Mouse (Mus musculus) heart, postnatal 14 days (tissue): ENCODE results near the gene Gm4177. TPM values are rescaled to one million over a fixed set of nuclear protein-coding genes. Genes with fewer than 3 reads are reported as not detected.
"Not testable (repeated sequence)": the region's sequence is repeated elsewhere in the genome, so short reads cannot be mapped to it uniquely, and the experiment has no call there.

Source experiments
- DNase-seq, 2 experiments: peaks; one replicate each; pipeline ENCODE4 v3.0.0; 2021 to 2022
- intact Hi-C: fragments of 180-260 bp; cut with DNase I; formaldehyde crosslinking; loops from one replicate; pipeline ENCODE4 v1.15.1; 2025
- long read RNA-seq, 2 experiments: library from polyadenylated mRNA; stranded (forward); transcript quantifications; one replicate each; pipeline ENCODE4 v2.0.0; 2021
- total RNA-seq, 2 experiments: library from RNA; stranded (reverse); gene quantifications; 2 replicates each; pipeline ENCODE4 v1.2.3; 2021

Gene Gm4177
- not detected for total RNA-seq
- long read RNA-seq, experiment 1, result 0 reads
- long read RNA-seq, experiment 2, result 0 reads

DNA sequence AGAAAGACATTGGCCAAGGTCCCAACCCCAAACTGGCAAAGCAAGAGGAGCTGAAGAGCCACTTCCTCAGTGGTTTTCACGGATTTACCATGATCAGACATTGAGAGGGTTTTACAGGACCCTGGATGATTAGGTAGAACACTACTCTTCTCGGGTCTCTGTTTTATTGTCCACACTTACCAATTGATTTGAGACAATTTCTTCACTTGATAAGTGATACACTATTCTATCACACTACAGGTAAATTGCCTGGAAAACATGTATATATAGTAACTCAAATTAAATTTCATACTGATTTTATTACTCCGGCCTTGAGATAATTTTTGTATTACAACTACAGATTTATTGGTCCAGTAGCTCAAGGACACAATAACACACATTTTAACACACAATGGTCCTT is at the start of gene Gm4177:
Gm4177 (minus strand) TSS at position 101 of the 400 bp plus-strand sequence.
- DNase-seq, intact Hi-C loops: not testable (repeated sequence)

DNA sequence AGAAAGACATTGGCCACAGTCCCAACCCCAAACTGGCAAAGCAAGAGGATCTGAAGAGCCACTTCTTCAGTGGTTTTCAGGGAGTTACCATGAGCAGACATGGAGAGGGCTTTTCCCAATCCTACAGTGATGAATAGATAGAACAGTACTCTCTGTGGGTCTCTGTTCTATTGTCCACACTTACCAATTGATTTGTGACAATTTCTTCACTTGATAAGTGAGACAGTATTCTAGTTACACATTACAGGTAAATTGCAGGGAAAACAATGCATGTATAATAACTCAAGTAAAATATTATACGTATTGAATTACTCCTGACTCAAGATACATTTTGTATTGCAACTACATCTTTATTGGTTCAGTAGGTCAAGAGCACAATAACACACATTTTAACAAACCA is 47.6 kb upstream of the Gm4177 start, which contains the start of gene Gm5725:
Gm5725 (minus strand) TSS at position 101 of the 400 bp plus-strand sequence.
- intact Hi-C loops, DNase-seq: not testable (repeated sequence)

GRCm38 (mm10) chr7:21832051-21832450 is 35.5 kb upstream of the Gm4177 start, which contains the start of gene Vmn1r135:
Vmn1r135 (plus strand) TSS chr7:21832351.
- intact Hi-C loops, DNase-seq: not testable (repeated sequence)

- intact Hi-C loops, DNase-seq: not testable (repeated sequence)
Measured at GRCm38 (mm10) chr7:21761375-21761774, 35.2 kb downstream of the Gm4177 start, which contains the start of gene Gm4175. Gm4175 (minus strand) TSS chr7:21761475.

Other genes with a start within 250 kb of the Gm4177 start
- gene Vmn1r132, start 182.6 kb downstream of the Gm4177 start, total RNA-seq, result not detected
- not detected for gene Gm4175, start 35.3 kb downstream of the Gm4177 start, total RNA-seq
- not detected for gene Vmn1r135, start 35.6 kb upstream of the Gm4177 start, total RNA-seq
- gene Gm5725, start 47.5 kb upstream of the Gm4177 start, total RNA-seq, result not detected
- gene Gm5891, start 124.6 kb upstream of the Gm4177 start, total RNA-seq, result not detected
- gene Vmn1r137, start 197.9 kb upstream of the Gm4177 start, total RNA-seq, result not detected
- gene Vmn1r138, start 232.2 kb upstream of the Gm4177 start, total RNA-seq, result not detected